Mouse (Mus musculus): ENCODE data around the gene Fgf11. TPM values are rescaled to one million over a fixed set of nuclear protein-coding genes. Genes with fewer than 3 reads are reported as not detected.
A peak's percentile ranks its signal among the peaks of the same experiment; 100 is the strongest.

Gene Fgf11
- polyA plus RNA-seq, 1 experiment: 3.6 TPM

DNA sequence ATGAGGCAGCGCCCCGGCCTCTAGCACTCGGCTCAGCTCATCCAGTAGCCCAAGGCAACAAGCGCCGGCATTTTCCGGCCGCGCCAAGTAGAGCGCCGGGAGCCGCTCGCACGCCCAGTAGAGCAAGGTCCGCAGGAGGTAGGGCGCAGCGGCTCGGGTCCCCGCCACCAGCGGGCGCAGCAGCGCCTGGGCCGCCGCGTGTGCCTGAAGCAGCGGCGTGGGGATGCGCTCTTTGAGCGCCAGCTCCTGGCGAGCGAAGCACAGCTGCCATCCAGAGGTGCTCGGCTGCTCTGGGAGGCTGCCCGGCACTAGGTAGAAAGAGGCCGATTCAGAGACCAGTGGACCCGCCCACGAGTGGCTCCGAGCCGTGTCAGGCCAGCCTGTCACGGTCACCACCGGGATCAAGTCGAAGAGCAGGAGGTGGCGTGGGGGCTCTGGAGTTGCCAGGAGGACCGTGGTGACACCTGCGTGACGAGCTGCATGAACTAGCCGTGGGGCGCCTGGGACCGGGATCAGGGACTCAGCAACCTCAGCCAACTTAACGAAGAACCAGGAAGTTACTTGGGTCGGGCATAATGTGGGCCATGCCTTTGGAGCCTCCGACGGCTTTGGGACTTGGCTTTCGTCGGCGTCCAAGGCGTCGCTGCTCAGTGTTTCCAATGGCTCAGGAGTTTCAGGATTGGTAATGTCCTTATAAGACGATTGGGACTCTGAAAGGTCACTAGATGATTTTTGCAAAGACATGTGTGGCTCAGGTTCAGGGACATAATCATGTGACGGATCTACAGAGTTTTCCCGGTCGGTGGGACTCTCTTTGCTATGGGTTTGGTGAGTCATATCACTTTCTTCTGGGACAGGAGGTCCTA is 2.4 kb upstream of the Fgf11 start:
- Histone ChIP-seq H3K27me3 (ENCODE audit: control insufficient read depth, insufficient read depth, low read length) (0 out of 2 replicates have a peak, but pooled peaks cover 4% of the 10 kb centered on the region), H3K4me3 (ENCODE audit: low read depth, low read length) (peak overlapping the region; percentile 64), H3K4me1 (ENCODE audit: control insufficient read depth, insufficient read depth, insufficient read length, low read length) (peaks cover 19% of the 10 kb centered on the region), H3K36me3 (ENCODE audit: control insufficient read depth, insufficient read depth, low read length) (no peaks in the 10 kb centered on the region), H3K27ac (ENCODE audit: insufficient read depth, low read depth, low read length) (peak overlapping the region; percentile 77)
- TF ChIP-seq CTCF (IDR thresholded peaks at IDR 0.05; ENCODE audit: extremely low read depth, insufficient read length, insufficient replicate concordance, low read depth, low read length) (peak; percentile 64), POLR2A (IDR thresholded peaks at IDR 0.05; ENCODE audit: low read depth, low read length) (peak; percentile 14; the same call in 1 of the 2 replicates)
- WGBS: 1% methylated on average over 60 of the region's 60 CpGs

- H3K4me1 ChIP-seq (ENCODE audit: control insufficient read depth, insufficient read depth, insufficient read length, low read length): peaks cover 19% of the 10 kb centered on the region
- H3K27me3 ChIP-seq (ENCODE audit: control insufficient read depth, insufficient read depth, low read length): 0 out of 2 replicates have a peak, but pooled peaks cover 4% of the 10 kb centered on the region
- no peaks in the 10 kb centered on the region for H3K36me3 ChIP-seq (ENCODE audit: control insufficient read depth, insufficient read depth, low read length)
- H3K27ac ChIP-seq (ENCODE audit: insufficient read depth, low read depth, low read length): peak overlapping the region; percentile 77
- WGBS: 2% methylated on average over 12 of the region's 12 CpGs
- no peak for TF ChIP-seq CTCF (IDR thresholded peaks at IDR 0.05; ENCODE audit: extremely low read depth, insufficient read length, insufficient replicate concordance, low read depth, low read length)
- no peak for TF ChIP-seq POLR2A (IDR thresholded peaks at IDR 0.05; ENCODE audit: low read depth, low read length)
- H3K4me3 ChIP-seq (ENCODE audit: low read depth, low read length): peak overlapping the region; percentile 64
These were observed 1.7 kb upstream of the Fgf11 start for GRCm38 (mm10) chr11:69803328-69803727.

DNA sequence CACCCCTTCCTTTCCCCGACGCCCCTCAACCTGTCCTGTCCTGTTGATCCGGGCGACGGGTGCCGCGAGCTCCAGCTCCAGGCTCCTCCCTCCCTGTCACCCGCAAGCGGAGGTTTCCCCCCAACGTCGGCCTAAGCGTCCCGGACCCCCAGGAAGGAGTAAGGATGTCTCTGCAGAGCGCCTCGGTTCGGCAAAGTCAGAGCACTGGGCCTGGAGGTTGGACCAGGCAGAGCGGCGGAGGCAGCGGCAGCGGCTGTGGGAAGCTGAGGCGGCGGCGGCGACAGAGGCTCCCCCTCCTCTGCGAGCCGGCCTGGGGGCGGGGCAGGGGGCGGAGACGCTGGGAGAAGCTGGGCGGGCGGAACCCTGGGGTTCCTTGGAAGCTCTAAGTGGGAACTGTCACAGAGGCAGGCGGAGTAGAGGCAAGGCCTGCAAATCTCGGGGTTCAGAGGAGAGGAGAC is 1.0 kb upstream of the Fgf11 start:
- Histone ChIP-seq H3K4me3 (ENCODE audit: low read depth, low read length) (peak overlapping the region; percentile 64), H3K27me3 (ENCODE audit: control insufficient read depth, insufficient read depth, low read length) (0 out of 2 replicates have a peak, but pooled peaks cover 4% of the 10 kb centered on the region), H3K27ac (ENCODE audit: insufficient read depth, low read depth, low read length) (peak overlapping the region; percentile 17; the same call in 1 of the 2 replicates), H3K4me1 (ENCODE audit: control insufficient read depth, insufficient read depth, insufficient read length, low read length) (peaks cover 19% of the 10 kb centered on the region), H3K36me3 (ENCODE audit: control insufficient read depth, insufficient read depth, low read length) (no peaks in the 10 kb centered on the region)
- WGBS: under 1% methylated on average over 33 of the region's 33 CpGs
- TF ChIP-seq POLR2A (IDR thresholded peaks at IDR 0.05; ENCODE audit: low read depth, low read length): peak; percentile 84
- TF ChIP-seq CTCF (IDR thresholded peaks at IDR 0.05; ENCODE audit: extremely low read depth, insufficient read length, insufficient replicate concordance, low read depth, low read length): no peak

DNA sequence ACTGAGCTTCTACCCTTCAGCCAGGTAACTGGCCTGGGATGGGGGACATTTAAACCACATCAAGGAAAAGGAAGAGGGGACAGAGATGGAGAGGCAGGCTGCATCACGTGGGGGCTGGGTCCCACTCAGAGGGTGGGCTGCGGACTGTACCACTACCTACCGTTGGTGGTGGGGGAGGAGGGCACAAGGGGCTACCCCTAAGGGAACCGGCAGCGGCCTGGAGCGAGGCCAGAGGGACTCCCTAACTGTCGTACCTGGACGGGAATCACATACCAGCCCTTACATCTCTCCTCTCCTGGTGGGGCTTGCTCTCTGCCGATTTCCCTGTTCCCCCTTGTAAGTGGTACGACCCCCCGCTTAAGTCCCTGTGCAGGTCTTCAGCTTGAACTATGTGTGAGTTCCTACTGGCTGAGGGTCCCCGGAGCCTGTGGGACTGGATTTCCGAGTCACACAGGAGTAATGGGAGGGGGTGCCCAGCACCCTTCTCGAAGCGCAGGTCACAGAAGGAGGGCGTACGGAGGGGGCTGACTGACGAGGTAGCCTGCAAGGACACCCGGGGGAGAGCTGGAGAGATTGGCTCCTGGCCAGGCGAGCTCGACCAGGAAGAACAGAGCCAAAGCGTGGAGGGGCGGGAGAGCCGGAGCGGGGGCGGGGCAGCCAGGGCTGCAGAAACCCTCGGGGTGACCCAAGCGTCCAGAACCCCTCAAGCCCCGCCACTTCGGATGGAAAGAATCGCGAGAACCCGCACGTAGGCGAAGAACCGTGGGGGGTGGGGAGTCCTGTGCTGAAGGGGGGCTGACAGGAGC is 1.1 kb downstream of the Fgf11 start:
- Histone ChIP-seq H3K4me1 (ENCODE audit: control insufficient read depth, insufficient read depth, insufficient read length, low read length) (peaks cover 20% of the 10 kb centered on the region), H3K36me3 (ENCODE audit: control insufficient read depth, insufficient read depth, low read length) (no peaks in the 10 kb centered on the region), H3K27me3 (ENCODE audit: control insufficient read depth, insufficient read depth, low read length) (0 out of 2 replicates have a peak, but pooled peaks cover 4% of the 10 kb centered on the region), H3K4me3 (ENCODE audit: low read depth, low read length) (peak overlapping the region; percentile 60), H3K27ac (ENCODE audit: insufficient read depth, low read depth, low read length) (no peak overlapping the region)
- 7% methylated on average over 36 of the region's 36 CpGs for WGBS
- TF ChIP-seq POLR2A (IDR thresholded peaks at IDR 0.05; ENCODE audit: low read depth, low read length) (no peak), CTCF (IDR thresholded peaks at IDR 0.05; ENCODE audit: extremely low read depth, insufficient read length, insufficient replicate concordance, low read depth, low read length) (no peak)

GRCm38 (mm10) chr11:69800138-69800391 is 1.6 kb downstream of the Fgf11 start:
- Histone ChIP-seq H3K4me1 (ENCODE audit: control insufficient read depth, insufficient read depth, insufficient read length, low read length) (peaks cover 21% of the 10 kb centered on the region), H3K27me3 (ENCODE audit: control insufficient read depth, insufficient read depth, low read length) (0 out of 2 replicates have a peak, but pooled peaks cover 4% of the 10 kb centered on the region), H3K27ac (ENCODE audit: insufficient read depth, low read depth, low read length) (no peak overlapping the region), H3K4me3 (ENCODE audit: low read depth, low read length) (no peak overlapping the region), H3K36me3 (ENCODE audit: control insufficient read depth, insufficient read depth, low read length) (no peaks in the 10 kb centered on the region)
- WGBS: 31% methylated on average over 11 of the region's 11 CpGs
- TF ChIP-seq CTCF (IDR thresholded peaks at IDR 0.05; ENCODE audit: extremely low read depth, insufficient read length, insufficient replicate concordance, low read depth, low read length) (no peak), POLR2A (IDR thresholded peaks at IDR 0.05; ENCODE audit: low read depth, low read length) (no peak)

- peaks cover 21% of the 10 kb centered on the region for H3K4me1 ChIP-seq (ENCODE audit: control insufficient read depth, insufficient read depth, insufficient read length, low read length)
- no peak overlapping the region for H3K27ac ChIP-seq (ENCODE audit: insufficient read depth, low read depth, low read length)
- TF ChIP-seq CTCF (IDR thresholded peaks at IDR 0.05; ENCODE audit: extremely low read depth, insufficient read length, insufficient replicate concordance, low read depth, low read length): no peak
- TF ChIP-seq POLR2A (IDR thresholded peaks at IDR 0.05; ENCODE audit: low read depth, low read length): no peak
- WGBS: 70% methylated on average over 12 of the region's 12 CpGs
- 0 out of 2 replicates have a peak, but pooled peaks cover 4% of the 10 kb centered on the region for H3K27me3 ChIP-seq (ENCODE audit: control insufficient read depth, insufficient read depth, low read length)
- H3K4me3 ChIP-seq (ENCODE audit: low read depth, low read length): no peak overlapping the region
- no peaks in the 10 kb centered on the region for H3K36me3 ChIP-seq (ENCODE audit: control insufficient read depth, insufficient read depth, low read length)
These were observed 2.1 kb downstream of the Fgf11 start for GRCm38 (mm10) chr11:69799394-69800137.

All from small intestine, adult 2 months (tissue).